Mouse (Mus musculus) midbrain, embryonic 11.5 days (tissue): Measurements from ENCODE around the gene Oas1g. TPM values are rescaled to one million over a fixed set of nuclear protein-coding genes. Genes with fewer than 3 reads are reported as not detected.
"Not testable (repeated sequence)": the region's sequence is repeated elsewhere in the genome, so short reads cannot be mapped to it uniquely, and the experiment has no call there.

Experiments
- ATAC-seq: fragments of 200-750 bp; cut with Nextera tagmentation; 2 replicates; pipeline ENCODE4 v1.8.0; 2017; ENCODE audit warnings: moderate TSS enrichment, moderate library complexity; ENCODE audit not compliant: low FRiP score
- DNase-seq: peaks from one replicate; pipeline ENCODE4 v3.0.0; 2015; ENCODE audit warnings: low spot score; ENCODE audit errors: missing footprints
- H3K27ac ChIP-seq: fragments of 300-500 bp; sonication (generic); 2 replicates; pipeline ENCODE4 v1.5.1; 2014; ENCODE audit warnings: low read depth, low read length
- H3K27me3 ChIP-seq: fragments of 300-500 bp; sonication (generic); 2 replicates; pipeline ENCODE4 v1.6.1; 2014; ENCODE audit warnings: mild to moderate bottlenecking, low read length, moderate library complexity, mixed read lengths; ENCODE audit not compliant: control insufficient read depth, insufficient read depth
- H3K36me3 ChIP-seq: fragments of 300-500 bp; sonication (generic); 2 replicates; pipeline ENCODE4 v1.6.1; 2014; ENCODE audit warnings: mild to moderate bottlenecking, low read length, moderate library complexity, mixed read lengths; ENCODE audit not compliant: control insufficient read depth, insufficient read depth
- H3K4me1 ChIP-seq: fragments of 300-500 bp; sonication (generic); 2 replicates; pipeline ENCODE4 v1.6.1; 2014; ENCODE audit warnings: low read length; ENCODE audit not compliant: control insufficient read depth, insufficient read depth
- H3K4me2 ChIP-seq: fragments of 300-500 bp; sonication (generic); 2 replicates; pipeline ENCODE4 v1.6.1; 2014; ENCODE audit warnings: mild to moderate bottlenecking, moderate library complexity
- H3K4me3 ChIP-seq: fragments of 300-500 bp; sonication (generic); 2 replicates; pipeline ENCODE4 v1.5.1; 2014; ENCODE audit warnings: low read depth, low read length
- H3K9ac ChIP-seq: fragments of 300-500 bp; sonication (generic); 2 replicates; pipeline ENCODE4 v1.6.1; 2014; ENCODE audit warnings: low read length
- H3K9me3 ChIP-seq: fragments of 300-500 bp; sonication (generic); 2 replicates; pipeline ENCODE4 v1.6.1; 2016; ENCODE audit warnings: low read length; ENCODE audit not compliant: control insufficient read depth
- WGBS: fragments of 180-500 bp; shearing (Covaris S2); extraction: QIAGEN DNeasy Blood & Tissue Kit; methylation state at CpG from one replicate; pipeline ENCODE4 v1.1.7; 2014; 5-methylcytosine and 5-hydroxymethylcytosine counted together
- polyA plus RNA-seq: library from polyadenylated mRNA; unstranded; fragments of >200 nt; fragmentation: Nextera tagmentation; extraction: Ambion mirVana; gene quantifications from 2 replicates; pipeline ENCODE4 v1.2.1, GENCODE M21; 2014

Gene Oas1g
- polyA plus RNA-seq, 1 experiment from 2014 or later, result 0.11 TPM

DNA sequence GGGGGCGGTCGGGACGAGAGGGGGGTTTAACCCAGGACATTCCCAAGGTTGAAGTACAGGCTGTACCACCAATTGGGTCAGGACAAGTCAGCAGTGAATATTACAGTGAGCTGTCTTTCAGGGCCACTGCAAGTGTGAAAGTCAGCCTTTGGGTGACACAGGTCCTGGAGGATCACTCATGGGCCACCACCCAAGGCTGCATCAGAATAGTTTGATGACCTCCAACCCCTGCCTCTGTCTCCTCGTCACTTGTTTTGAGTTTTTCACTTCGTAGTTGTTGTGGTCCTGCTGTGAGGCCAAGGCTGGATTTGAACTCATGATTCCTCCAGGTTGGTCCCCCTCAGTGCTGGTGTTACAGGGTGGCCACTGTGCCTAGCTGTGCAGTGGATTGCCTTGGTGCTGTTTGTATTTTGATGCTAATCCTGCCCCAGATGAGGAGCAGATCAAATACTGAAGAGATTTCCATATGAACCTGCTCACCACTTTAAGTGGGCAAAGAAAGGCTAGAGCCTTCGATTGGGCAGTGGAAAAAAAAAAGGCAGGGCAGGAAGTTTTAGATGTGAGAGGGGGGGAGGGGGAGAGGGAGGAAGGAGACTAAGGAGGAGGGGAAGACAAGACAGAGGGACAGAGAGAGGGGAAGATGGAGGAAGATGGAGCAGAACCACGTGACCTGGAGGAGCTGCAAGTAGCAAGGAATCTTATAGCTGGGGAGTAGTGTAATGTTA is 20.9 kb upstream of the Oas1g start:
- no peak overlapping the region for H3K9ac ChIP-seq
- H3K36me3 ChIP-seq, result no peaks in the 10 kb centered on the region
- H3K9me3 ChIP-seq, result no peaks in the 10 kb centered on the region
- H3K4me2 ChIP-seq, result no peak overlapping the region
- WGBS, result 47% methylated on average over 7 of the region's 7 CpGs
- H3K27me3 ChIP-seq, result no peaks in the 10 kb centered on the region
- H3K4me1 ChIP-seq, result no peaks in the 10 kb centered on the region
- H3K27ac ChIP-seq, result no peak overlapping the region
- DNase-seq (no peak), ATAC-seq (no peak)
- H3K4me3 ChIP-seq, result no peak overlapping the region

DNA sequence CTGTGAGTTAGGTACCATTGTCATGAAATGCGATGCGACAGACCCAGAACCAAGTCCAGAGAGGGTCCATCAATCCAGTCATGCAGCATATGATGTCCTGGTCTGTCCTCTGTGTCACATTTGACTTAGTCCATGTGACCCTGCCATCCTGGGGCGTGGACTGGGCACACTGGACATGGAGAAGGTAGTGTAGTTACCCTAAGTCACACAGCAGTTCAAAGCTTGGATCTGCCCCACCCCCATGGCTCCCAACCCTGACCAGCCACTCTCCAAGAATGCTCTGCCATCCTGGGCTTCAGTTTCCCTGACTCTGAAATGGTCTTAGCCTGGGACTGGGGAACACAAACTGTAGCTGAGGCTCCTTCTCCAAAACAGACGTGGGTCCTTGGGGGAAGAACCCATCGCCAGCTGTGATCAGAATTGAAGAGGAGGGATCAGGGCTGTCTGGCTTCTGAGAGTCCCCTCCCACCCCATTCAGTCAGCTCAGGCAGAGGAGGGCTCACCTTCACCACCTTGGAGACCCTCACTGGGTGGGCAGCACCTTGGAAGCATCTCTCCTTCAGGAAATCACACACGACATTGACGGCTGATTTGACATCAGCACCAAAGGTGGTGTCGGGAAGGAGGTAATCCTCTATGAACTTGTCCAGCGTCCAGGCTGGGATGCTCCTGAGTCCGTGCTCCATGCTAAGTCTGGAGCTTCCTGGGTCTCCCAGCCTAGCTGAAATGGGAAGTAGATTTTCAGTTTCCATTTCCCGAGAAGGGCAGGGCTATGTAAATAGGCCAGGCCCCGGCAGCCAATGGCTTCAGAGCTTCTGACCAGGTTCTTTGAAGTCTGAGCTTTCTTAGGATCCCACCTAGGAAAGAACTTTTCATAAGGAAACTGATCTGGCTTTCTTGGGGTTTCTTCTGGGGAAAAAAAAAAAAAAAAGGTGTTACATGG is 19.6 kb upstream of the Oas1g start, which contains the start of gene Oas1a:
Gene Oas1a, minus strand, starts transcription at position 731 of the 943 bp plus-strand sequence.
- DNase-seq, H3K4me3 ChIP-seq, H3K9me3 ChIP-seq, H3K27me3 ChIP-seq, H3K36me3 ChIP-seq, H3K4me1 ChIP-seq, ATAC-seq, H3K9ac ChIP-seq, H3K27ac ChIP-seq, H3K4me2 ChIP-seq: not testable (repeated sequence)
- 38% methylated on average over 8 of the region's 12 CpGs for WGBS

DNA sequence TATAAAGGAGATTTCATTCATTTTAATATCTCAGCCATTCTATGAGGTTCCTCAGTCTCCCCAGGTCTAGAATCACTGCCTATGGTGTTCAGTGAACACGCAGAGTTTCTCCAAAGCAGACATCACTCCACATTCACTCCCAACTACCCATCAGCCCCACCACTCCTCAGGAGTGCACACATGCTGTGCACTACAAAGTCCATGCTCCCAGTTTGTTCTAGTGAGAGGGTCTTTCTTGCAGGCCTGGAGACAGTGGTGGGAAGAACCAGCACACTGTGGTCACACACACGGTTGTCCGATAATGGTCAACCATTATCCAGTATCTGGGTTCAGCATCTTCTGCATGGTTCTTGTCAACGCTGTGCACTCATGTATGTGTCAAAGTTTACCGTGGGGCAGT is 14.6 kb upstream of the Oas1g start:
- Histone ChIP-seq H3K4me3 (no peak overlapping the region), H3K36me3 (no peaks in the 10 kb centered on the region), H3K9me3 (no peaks in the 10 kb centered on the region), H3K9ac (no peak overlapping the region), H3K27ac (no peak overlapping the region), H3K4me2 (no peak overlapping the region), H3K27me3 (no peaks in the 10 kb centered on the region), H3K4me1 (no peaks in the 10 kb centered on the region)
- ATAC-seq, result no peak
- WGBS, result 92% methylated on average over 5 of the region's 5 CpGs
- no peak for DNase-seq

DNA sequence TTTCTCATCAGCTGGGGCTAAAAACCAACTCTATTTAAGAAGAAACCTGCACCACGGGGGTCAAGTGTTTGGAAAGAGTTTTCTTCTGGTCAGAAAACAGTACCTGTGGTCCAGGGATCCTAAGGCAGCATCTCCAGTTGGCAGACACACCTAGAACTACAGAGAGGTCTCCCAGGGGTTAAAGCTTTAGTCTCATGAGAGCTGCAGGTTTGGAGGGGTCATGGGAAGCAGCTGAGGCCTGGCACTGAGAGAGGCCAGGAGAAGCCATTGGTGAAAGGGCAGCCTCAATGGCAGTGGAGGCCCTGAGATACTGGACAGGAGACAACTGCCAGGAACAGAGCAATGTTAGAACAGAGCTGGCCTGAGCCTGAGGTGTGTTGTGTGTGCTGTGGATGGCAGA is 13.3 kb upstream of the Oas1g start:
- no peak overlapping the region for H3K9ac ChIP-seq
- ATAC-seq (no peak), DNase-seq (no peak)
- H3K36me3 ChIP-seq, result no peaks in the 10 kb centered on the region
- no peak overlapping the region for H3K4me2 ChIP-seq
- no peaks in the 10 kb centered on the region for H3K9me3 ChIP-seq
- 47% methylated on average over 1 of the region's 1 CpGs for WGBS
- no peak overlapping the region for H3K27ac ChIP-seq
- H3K4me3 ChIP-seq, result no peak overlapping the region
- H3K27me3 ChIP-seq, result no peaks in the 10 kb centered on the region
- H3K4me1 ChIP-seq, result no peaks in the 10 kb centered on the region

DNA sequence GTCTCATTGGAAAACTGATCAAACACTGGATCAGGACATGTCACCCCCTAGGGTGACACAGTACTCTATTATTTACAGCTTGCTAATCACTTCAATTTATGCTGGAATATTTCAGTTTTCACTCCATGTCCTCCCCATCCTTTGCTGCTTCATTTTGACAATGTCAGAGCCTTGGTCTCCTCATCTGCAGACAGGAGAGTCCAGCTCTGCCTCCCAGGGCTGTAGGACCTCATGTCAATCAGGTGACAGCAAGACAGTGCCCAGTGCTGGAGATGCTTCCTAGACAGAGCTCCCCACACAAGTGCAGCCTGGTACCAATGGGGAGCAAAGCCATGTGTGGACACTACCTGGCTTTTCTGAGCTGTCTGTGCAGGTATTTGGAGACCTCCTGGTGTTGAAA is 11.3 kb upstream of the Oas1g start:
- ATAC-seq, result no peak
- no peak for DNase-seq

DNA sequence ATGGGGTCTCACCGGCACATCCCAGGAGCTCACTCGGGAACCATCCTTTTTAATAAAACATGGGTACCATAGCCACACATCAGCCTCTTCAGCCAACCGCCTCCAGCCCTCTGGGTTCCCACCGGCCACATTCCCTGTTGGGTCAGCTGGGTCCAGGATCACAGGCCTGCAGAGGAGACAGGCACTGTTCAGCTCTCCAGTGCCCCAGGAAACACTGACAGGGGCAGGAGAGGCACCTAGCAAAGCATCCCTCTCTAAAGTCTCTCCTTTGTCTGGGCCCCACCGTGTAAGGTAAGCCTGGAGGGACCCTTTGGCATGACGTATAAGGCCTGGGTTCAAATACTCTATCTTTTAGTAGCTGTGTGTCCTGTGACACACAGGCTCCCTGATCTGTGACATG is 10.9 kb upstream of the Oas1g start:
- Histone ChIP-seq H3K4me2 (no peak overlapping the region), H3K9ac (no peak overlapping the region), H3K4me3 (no peak overlapping the region), H3K4me1 (no peaks in the 10 kb centered on the region), H3K27ac (no peak overlapping the region), H3K27me3 (no peaks in the 10 kb centered on the region), H3K9me3 (no peaks in the 10 kb centered on the region), H3K36me3 (no peaks in the 10 kb centered on the region)
- no peak for ATAC-seq
- 90% methylated on average over 6 of the region's 6 CpGs for WGBS
- DNase-seq, result no peak

More for the DNA sequence above, 11.3 kb upstream of the Oas1g start:
- Histone ChIP-seq H3K4me2 (no peak overlapping the region), H3K27ac (no peak overlapping the region), H3K27me3 (no peaks in the 10 kb centered on the region), H3K4me1 (no peaks in the 10 kb centered on the region), H3K36me3 (no peaks in the 10 kb centered on the region), H3K9me3 (no peaks in the 10 kb centered on the region), H3K9ac (no peak overlapping the region), H3K4me3 (no peak overlapping the region)

DNA sequence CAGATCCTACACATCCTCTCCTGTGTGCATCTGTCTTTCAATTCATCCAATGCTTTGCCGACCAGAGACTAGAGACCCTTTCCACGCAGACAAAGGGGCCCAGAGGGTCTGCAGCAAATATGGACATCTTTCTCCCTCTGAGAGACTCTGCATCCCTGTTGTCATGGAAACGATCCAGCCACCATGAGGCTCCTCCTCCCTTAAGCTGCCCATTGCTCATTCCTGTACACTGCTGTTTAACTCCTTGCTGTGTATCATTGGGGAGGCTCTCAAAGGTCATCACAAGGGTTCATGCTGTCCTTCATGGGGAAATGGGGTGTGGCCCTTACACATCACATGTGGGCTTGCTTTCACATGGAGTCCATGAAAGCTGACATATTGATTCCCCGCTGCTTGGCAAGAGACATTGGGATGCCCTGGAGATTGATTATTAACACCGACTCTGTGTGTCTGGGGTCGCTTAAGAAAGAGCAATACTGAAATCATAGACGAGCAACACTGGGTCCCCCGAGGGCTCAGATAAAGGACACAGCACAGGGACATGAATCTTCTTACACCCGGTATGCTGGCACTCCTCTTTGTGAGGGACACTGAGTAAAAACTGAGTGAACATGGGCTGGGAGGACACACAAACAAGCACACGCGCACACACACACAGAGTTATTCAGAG is 8.0 kb upstream of the Oas1g start:
- Histone ChIP-seq H3K27ac (no peak overlapping the region), H3K27me3 (no peaks in the 10 kb centered on the region), H3K9me3 (no peaks in the 10 kb centered on the region), H3K9ac (no peak overlapping the region), H3K4me2 (no peak overlapping the region), H3K4me1 (no peaks in the 10 kb centered on the region), H3K36me3 (no peaks in the 10 kb centered on the region), H3K4me3 (no peak overlapping the region)
- WGBS, result 87% methylated on average over 11 of the region's 11 CpGs
- no peak for DNase-seq
- no peak for ATAC-seq

DNA sequence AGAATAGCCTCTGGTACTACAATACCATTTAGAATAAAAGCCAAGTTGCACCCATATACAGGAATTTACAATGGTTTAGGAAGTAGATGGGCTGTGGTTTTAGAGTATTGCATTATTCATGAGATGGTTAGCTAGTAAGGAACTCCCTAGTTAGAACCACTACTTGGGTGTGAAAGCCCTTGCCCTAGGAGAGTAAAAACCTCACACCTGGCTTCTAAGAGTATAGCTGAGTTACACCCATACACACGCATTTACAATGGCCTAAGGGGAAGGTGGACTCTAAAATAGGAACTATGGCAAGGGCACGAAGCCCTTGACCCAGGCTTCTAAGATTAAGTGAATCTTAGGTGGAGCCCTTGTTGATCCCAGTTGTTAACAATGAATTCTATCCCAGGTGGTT is 7.3 kb upstream of the Oas1g start:
- not testable (repeated sequence) for DNase-seq, H3K27ac ChIP-seq, H3K4me2 ChIP-seq, H3K27me3 ChIP-seq, H3K4me1 ChIP-seq, H3K9me3 ChIP-seq, H3K9ac ChIP-seq, H3K36me3 ChIP-seq, ATAC-seq, H3K4me3 ChIP-seq
- WGBS, result 84% methylated on average over 2 of the region's 2 CpGs

DNA sequence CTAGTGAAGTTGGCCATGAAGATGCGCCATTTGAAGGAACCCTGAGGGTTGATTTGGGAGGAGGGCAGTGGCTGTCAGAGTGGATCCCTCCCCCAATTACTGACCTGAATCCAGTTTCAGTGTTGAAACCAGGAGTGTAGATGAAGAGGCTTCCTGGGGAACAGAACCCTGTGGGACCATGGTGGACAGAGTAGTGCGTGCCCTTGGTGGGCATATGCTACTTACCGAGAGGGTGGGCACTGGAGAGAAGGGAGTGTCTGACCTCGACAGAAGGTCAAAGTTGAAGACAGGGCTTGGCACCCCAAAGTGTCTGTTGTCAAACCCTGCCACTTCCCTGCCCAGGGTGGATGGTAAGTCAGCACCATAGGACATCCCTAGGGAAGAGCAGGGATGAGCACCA is 6.5 kb upstream of the Oas1g start:
- not testable (repeated sequence) for H3K36me3 ChIP-seq, ATAC-seq, H3K4me3 ChIP-seq, H3K9ac ChIP-seq, H3K9me3 ChIP-seq, H3K4me2 ChIP-seq, H3K27ac ChIP-seq, H3K4me1 ChIP-seq, H3K27me3 ChIP-seq, DNase-seq
- 90% methylated on average over 4 of the region's 4 CpGs for WGBS
